Mouse (Mus musculus) cerebellum, adult 2 months (tissue): ENCODE results near the gene Galnt17.

Experiments
- CTCF ChIP-seq: fragments of 200-500 bp; IDR thresholded peaks from 2 replicates; pipeline ENCODE4 v1.5.1; 2011; ENCODE audit warnings: low read depth, mild to moderate bottlenecking, control low read depth, low read length, moderate library complexity, borderline replicate concordance; ENCODE audit not compliant: insufficient read depth
- POLR2A ChIP-seq: fragments of 200-500 bp; IDR thresholded peaks from 2 replicates; pipeline ENCODE4 v1.6.1; 2011; ENCODE audit warnings: low read length, control low read depth, borderline replicate concordance; ENCODE audit not compliant: insufficient read depth

DNA sequence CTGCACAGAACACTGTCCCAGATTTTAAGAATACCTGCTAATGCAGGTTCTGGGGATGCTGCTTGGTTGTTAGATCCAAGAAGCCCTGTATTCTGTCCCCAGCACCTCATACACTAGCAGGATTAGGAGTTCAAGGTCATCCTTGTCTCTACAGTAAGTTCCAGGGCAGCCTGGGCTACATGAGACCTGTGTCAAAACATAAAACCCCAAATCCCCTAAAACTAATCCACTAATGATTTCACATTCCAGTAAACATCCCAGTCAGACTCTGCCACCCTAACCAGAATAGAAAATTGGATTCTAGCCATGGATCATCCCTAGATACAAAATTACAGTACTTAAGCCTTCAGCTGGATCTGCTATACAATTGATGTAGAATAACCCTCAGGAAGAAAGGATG is 123.7 kb downstream of the Galnt17 start:
- TF ChIP-seq POLR2A = no peak
- no peak for TF ChIP-seq CTCF
